Mouse (Mus musculus): ENCODE measurements around the gene Adgrg1.
"Not testable (repeated sequence)": the region's sequence is repeated elsewhere in the genome, so short reads cannot be mapped to it uniquely, and the experiment has no call there.

Gene Adgrg1

DNA sequence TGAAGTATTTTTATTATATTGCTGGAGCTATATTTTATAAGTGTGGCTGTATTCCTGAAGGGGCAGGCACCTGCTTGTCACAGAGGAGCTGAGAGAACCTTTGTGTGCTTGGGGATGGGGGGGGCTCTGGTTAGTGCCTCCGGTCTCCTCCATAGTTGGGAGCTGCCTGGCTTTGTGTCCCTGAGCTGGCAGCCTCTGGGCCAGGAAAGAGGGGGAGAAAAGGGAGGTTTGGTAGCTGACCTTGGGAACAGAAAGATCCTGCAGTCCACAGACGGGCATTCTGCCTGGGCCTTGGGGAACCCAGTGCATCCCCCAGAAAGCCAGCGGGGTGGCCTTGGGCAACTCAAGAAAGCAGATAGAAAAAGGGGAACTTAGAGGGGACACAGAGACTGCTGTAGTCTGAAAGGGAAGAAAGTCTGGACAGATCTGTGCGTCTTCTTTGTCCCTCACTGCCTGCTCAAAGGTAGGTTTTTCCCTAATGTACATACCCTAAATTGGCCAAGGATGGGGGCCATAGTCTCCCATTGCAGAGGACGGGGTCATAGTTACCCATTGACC, 20.9 kb downstream of the Adgrg1 start:
- no peak for ATAC-seq (ENCODE audit: low TSS enrichment)

- ATAC-seq (ENCODE audit: low TSS enrichment): no peak
These were observed 21.5 kb downstream of the Adgrg1 start for GRCm38 (mm10) chr8:94996037-94996436.

DNA sequence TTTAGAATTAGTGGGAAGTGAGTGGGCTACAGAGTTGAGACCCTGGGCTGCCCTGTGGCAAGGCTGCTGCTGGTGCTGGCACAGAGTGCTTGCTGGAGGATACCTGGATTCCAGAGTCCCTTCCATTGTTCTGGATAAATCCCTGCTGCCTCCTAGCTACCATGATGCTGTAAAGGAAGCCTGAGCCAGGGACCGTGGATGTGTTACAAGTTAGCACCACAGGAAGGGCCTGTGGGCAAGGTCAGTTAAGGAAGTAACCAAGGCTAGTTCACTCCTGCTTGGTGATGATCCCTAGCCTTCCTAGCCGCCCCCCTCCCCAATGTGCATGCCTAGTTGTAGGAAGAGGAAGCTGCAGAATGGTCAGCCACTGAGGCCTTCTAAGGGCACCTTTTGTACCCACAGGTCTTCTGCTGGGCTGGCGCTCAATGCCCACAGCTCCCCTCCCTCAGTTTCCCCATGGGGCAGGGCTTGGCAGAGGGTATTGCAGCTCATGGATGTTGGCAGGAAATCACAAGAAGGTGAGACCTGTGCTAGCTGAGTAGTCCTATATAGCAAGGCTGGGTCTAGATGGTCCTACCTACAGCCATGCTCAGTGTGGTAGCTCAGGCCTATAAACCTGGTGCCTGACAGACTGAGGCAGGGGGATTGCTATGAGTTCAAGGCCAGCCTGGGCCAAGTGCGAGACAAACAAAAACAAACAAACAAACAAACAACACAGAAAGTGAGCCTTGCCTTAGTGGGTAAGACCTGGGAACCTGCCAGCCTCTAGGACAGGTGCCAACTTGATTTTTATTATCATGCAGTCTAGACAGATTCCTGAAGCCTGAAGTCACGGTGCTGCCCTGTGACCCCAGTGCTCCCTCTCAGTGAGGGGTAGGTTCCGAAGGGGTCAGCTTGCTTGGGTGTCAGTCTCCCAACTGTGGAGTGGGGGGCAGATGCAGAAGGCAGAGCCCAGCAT, 22.6 kb downstream of the Adgrg1 start:
- no peak for ATAC-seq (ENCODE audit: low TSS enrichment)

DNA sequence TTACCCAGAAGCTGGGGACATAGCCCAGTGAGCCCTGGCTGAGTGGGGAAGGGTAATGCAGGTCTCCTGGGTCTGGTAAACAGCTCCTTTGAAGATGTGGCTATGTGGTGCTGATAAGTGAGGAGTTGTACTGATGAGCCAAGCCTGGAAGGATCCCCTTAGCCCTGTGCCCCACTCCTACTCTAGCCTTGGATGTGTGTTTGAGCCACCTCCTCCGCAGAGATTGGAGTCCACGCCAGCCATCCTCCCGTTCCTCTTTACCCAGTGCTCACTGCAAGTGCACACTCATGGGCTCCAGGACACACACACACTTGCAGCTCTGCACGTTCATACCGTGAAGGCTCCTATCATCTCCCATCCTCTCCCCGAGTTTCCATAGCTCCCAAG, 23.3 kb downstream of the Adgrg1 start:
- no peak for ATAC-seq (ENCODE audit: low TSS enrichment)

- no peak for ATAC-seq (ENCODE audit: low TSS enrichment)
These were observed 23.9 kb downstream of the Adgrg1 start for GRCm38 (mm10) chr8:94998431-94998830.

DNA sequence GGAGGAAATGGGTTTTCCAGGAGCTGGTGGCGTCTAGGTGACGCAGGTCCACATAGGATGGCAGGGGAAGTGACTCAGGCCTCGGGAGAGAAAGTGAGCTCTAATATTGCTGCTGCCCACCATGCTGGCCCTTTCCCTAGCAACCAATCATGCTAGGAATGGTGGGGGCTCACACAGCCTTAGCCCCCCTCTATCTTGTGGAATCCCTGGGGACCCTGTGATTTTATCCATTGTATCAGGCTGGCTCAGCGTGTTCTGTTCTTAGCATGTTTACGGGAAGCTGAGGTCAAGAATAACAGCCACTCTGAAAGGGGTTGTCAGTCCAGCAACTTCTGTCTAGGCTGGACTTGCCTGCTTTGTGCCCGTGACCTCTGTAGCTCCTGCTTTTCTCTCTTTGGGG, 24.5 kb downstream of the Adgrg1 start:
- ATAC-seq (ENCODE audit: low TSS enrichment): no peak

- ATAC-seq (ENCODE audit: low TSS enrichment): no peak
These were observed 25.4 kb downstream of the Adgrg1 start for GRCm38 (mm10) chr8:94999956-95000355.

GRCm38 (mm10) chr8:95000684-95001083, 26.1 kb downstream of the Adgrg1 start:
- peak; percentile 41; the same call in 1 of the 2 replicates for ATAC-seq (ENCODE audit: low TSS enrichment)

- no peak for ATAC-seq (ENCODE audit: low TSS enrichment)
These were observed 26.6 kb downstream of the Adgrg1 start for GRCm38 (mm10) chr8:95001165-95001564.

GRCm38 (mm10) chr8:95001655-95002054, 27.1 kb downstream of the Adgrg1 start:
- ATAC-seq (ENCODE audit: low TSS enrichment): peak; percentile 83

GRCm38 (mm10) chr8:95002089-95002655, 27.6 kb downstream of the Adgrg1 start:
- no peak for ATAC-seq (ENCODE audit: low TSS enrichment)

GRCm38 (mm10) chr8:95012442-95012919, 37.9 kb downstream of the Adgrg1 start:
- no peak for ATAC-seq (ENCODE audit: low TSS enrichment)

DNA sequence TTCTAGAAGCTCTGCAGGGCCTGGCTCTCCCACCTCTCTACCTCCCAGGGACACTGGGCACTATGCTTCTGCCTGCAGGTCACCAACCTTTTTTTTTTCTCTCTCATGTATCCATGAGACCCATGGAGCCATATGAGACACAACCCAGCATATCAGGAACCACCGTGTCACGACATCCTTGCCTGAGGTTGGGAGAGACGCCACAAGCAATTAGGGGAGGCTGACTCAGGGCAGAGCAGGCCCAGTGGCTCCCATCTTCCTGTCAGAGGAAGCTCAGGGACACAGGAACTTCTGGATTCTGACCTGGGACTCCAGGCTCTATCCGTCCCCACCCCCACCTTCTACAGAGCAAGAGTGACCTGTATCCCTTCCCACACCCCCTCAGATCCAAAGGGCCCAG, 41.3 kb downstream of the Adgrg1 start:
- no peak for ATAC-seq (ENCODE audit: low TSS enrichment)

DNA sequence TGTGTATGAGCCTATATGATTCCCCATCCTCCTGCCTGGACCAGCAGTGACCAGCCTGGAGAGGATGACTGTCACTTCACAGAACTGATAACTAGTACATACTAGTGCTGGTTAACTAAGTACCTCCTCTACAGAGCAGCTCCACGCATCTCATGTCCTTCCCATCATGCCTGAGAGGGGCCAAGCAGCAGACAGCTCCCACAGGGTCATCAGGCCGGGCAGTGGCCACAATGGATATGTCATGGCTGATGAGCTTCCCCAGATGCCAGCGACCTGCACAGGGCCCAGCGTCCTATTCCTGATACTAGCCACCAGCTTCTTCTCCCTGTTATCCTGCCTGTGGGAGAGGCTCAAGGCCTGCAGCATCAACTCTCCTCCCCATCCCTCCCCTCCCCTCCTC, 42.1 kb downstream of the Adgrg1 start:
- ATAC-seq (ENCODE audit: low TSS enrichment): no peak

GRCm38 (mm10) chr8:95017451-95017850, 42.9 kb downstream of the Adgrg1 start, which contains the start of gene Adgrg3:
Gene Adgrg3, plus strand, starts transcription at chr8:95017692.
- no peak for ATAC-seq (ENCODE audit: low TSS enrichment)

GRCm38 (mm10) chr8:95017969-95018635, 43.6 kb downstream of the Adgrg1 start:
- no peak for ATAC-seq (ENCODE audit: low TSS enrichment)

- no peak for ATAC-seq (ENCODE audit: low TSS enrichment)
These were observed 45.8 kb downstream of the Adgrg1 start for GRCm38 (mm10) chr8:95020293-95020777.

GRCm38 (mm10) chr8:95020821-95021220, 46.3 kb downstream of the Adgrg1 start:
- ATAC-seq (ENCODE audit: low TSS enrichment): no peak

DNA sequence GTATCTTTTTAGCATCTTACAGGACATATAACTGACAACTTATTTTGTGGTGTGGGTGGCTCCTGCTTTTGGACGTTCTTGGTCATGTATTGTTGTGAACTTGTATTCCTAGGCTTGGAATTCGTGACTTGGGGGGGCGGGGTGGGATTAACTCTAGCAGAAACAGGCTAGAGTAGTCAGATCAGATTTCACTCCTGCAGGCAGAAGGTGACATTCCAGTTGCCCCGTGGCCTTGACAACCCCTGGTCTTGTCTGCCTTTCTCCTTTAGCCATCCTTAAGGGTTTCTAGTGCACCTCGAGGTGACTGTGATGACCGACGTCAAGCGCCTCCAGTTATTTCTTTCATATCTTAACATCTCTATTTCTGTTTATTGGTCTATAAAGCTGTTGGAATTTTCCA, 48.6 kb downstream of the Adgrg1 start:
- no peak for ATAC-seq (ENCODE audit: low TSS enrichment)

DNA sequence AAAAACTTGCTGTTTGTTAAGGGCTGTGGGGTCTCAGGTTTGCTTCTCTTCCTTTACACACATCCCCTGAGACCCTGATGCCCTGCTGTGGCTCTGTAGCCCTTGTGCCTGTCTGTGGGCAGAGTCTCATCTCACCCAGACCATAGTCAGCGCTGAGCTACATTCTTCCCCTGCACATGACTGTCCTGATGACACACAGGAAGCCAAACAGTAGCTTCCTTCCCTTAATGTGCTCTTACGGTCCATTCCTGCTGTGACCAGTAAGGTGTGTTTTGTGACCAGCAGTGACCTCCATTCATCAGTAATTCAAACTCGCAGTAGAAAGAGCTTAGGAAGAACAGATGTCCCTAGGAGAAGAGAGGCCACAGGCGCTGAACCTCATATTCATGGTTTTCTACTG, 49.8 kb downstream of the Adgrg1 start:
- ATAC-seq (ENCODE audit: low TSS enrichment): no peak

DNA sequence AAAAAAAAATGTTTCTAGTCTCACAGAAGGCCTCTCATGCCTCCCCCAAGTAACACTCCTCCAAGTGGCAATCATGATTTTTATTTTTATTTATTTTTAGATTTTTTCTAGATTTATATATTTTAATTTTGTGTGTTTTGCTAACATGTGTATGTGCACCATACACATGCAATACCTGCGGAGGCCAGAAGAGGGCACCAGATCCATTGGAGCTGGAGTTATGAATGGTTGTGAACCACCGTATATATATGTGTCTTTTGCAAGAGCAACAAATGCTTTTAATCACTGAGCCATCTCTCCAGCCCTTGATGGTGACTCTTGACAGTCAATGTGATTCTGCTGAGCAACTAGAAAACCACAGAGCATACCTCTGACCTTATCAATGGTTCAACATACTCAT, 50.9 kb downstream of the Adgrg1 start:
- ATAC-seq (ENCODE audit: low TSS enrichment): no peak

- ATAC-seq (ENCODE audit: low TSS enrichment): not testable (repeated sequence)
These were observed 53.8 kb downstream of the Adgrg1 start for GRCm38 (mm10) chr8:95028391-95028790.
